Mouse (Mus musculus): Measurements from ENCODE around the gene Tvp23a.

DNA sequence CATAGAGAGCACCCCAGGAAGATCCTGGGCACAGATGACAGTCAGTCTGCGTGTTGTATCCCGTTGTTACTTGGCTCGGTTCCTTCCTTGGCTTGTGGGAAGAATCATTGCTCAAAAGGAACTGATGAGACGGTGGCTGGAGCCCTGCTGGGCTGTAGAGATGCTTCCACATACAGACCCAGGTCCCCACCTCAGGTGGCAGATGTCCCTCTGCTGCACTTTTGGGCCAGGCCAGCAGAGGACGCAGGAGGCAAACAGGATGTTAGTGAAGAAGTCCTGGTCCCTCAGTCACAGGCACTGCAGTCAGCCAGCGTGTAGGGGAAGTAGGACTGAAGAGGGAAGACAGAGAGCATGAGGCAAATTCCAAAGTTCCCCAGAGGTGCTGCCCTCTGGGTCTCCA is 31.2 kb downstream of the Tvp23a start:
- TF ChIP-seq CTCF (IDR thresholded peaks at IDR 0.05) (peak; percentile 50), EP300 (IDR thresholded peaks at IDR 0.05; ENCODE audit: insufficient read depth, low read depth, low read length) (no peak), POLR2A (IDR thresholded peaks at IDR 0.05; ENCODE audit: insufficient read depth, low read depth, low read length) (no peak)
